Mouse (Mus musculus): ENCODE results near the gene Ranbp1. TPM values are rescaled to one million over a fixed set of nuclear protein-coding genes. Genes with fewer than 3 reads are reported as not detected.
"Not testable (repeated sequence)": the region's sequence is repeated elsewhere in the genome, so short reads cannot be mapped to it uniquely, and the experiment has no call there.

Gene Ranbp1
- 10 to 100 TPM; 30.5 to 40.3 (median 34.7) TPM for total RNA-seq (2022)

DNA sequence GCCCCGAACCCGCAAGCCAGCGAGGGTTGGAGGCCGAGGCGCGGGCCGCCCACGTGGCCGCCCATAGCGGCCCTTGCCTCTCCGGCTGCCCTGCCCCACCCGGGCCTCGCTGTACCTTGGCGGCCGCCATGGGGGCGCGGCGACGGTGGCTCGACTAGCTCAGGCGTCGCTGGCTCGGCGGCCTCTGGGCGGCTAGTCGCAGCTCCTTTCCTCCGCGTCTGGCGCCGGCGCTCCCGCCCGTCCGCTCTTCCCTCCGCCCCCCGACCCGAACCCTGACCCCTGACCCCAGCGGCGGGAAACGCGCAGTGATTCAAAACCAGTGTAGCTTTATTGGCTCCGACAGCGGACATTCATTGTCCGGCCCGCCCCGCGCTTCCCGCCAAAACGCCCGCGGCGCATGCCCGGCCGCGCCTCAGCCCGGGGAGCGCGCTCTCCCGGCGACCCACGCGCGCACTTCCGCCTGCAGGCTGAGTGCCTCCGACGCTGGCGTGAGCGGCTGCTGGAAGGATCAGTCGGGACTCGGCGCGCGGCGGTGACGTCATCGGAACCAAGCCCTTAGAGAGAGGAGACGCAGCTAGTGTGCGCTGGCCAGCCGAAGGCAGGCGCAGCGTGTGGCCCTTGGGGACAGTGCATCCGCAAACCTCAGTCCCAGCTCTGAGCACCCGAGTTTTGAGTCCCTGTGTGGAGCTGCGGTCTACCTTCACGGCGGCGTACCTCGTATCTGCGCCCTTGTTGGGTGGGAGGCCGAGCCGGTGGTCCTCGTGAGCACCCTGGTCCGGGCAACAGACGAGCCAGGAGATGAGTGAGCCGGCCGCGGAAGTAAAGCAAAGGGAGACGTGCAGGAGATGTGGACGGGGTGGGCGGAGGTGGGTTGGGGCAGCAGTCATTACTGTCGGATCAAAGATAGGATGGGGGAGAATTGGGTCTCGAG is at the start of gene Ranbp1, which contains the start of gene Trmt2a:
Ranbp1 (minus strand) TSS at position 300 of the 931 bp plus-strand sequence.
Trmt2a (plus strand) TSS at position 247 of the 931 bp plus-strand sequence.
- peak; percentile 96 for DNase-seq (ENCODE audit: low spot score)

GRCm38 (mm10) chr16:18289614-18290013 is 41.1 kb upstream of the Ranbp1 start:
- not testable (repeated sequence) for DNase-seq (ENCODE audit: low spot score)

GRCm38 (mm10) chr16:18289067-18289588 is 40.6 kb upstream of the Ranbp1 start, which contains the start of gene Dgcr8:
TSS of gene Dgcr8 (minus strand) at chr16:18289246.
- DNase-seq (ENCODE audit: low spot score): peak; percentile 97

GRCm38 (mm10) chr16:18288581-18289061 is 40.1 kb upstream of the Ranbp1 start:
- DNase-seq (ENCODE audit: low spot score): no peak

DNA sequence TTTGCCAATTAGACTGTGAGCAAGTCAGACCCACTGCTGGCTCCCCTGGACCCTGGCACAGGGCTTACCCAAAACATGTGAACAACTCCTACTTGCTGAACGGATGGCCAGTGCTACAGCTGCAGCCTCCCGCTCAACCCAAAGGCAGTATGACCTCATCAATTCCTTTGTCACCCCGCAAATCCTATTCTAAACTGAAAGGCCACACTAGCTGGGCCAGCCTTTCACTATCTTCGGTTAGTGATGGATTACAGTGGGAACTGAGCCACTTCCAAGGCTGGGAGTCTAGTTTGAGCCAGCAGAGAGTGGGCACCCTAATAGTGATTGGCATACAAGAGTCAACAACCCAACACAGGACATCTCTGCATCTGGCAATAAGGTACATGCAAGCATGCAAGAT is 39.6 kb upstream of the Ranbp1 start:
- DNase-seq (ENCODE audit: low spot score): peak; percentile 4

- DNase-seq (ENCODE audit: low spot score): no peak
These were observed 26.6 kb upstream of the Ranbp1 start for GRCm38 (mm10) chr16:18275166-18275565.

GRCm38 (mm10) chr16:18268182-18268581 is 19.6 kb upstream of the Ranbp1 start:
- no peak for DNase-seq (ENCODE audit: low spot score)

GRCm38 (mm10) chr16:18265024-18265423 is 16.5 kb upstream of the Ranbp1 start:
- DNase-seq (ENCODE audit: low spot score): no peak

DNA sequence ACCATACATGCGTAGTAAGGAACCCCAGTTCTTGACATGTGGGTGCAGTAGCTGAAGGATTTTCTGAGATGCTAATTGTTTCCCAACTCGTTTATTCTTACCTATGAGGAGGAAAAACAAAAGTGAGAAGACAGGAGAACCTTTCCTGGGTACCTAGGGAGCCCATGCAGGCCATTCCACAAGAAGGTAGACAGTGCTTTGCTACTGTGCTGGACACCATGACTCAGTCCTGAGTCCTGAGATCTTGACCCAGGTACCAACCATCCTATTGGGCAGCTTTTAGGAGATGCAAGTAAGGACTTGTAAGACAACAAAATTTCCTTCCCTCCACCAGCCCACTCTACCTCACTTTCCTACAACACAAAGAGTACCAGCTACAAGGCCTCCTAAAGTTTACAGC is 9.7 kb upstream of the Ranbp1 start, which contains the start of gene Gm49776:
Gm49776 (minus strand) TSS at position 101 of the 400 bp plus-strand sequence.
- DNase-seq (ENCODE audit: low spot score): no peak

DNA sequence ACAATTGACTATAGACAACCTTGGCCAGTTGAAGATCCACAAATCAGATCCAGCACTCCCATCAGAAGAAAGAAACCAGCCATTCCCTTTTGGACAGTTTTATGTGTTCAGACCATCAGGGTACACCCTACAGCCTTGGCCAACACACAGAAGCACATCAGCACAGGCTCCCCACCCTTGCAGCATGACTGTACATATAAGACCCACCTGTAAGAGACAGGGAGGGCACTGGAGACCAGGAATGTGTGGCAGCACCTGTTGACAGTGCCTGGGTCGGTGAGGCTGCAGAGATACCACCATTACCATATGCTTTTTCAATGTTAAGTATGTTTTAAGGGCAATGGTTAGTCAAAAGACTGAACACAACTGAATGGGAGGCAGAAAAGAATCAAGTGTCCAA is 5.3 kb upstream of the Ranbp1 start:
- no peak for DNase-seq (ENCODE audit: low spot score)

GRCm38 (mm10) chr16:18252736-18253135 is 4.2 kb upstream of the Ranbp1 start:
- no peak for DNase-seq (ENCODE audit: low spot score)

DNA sequence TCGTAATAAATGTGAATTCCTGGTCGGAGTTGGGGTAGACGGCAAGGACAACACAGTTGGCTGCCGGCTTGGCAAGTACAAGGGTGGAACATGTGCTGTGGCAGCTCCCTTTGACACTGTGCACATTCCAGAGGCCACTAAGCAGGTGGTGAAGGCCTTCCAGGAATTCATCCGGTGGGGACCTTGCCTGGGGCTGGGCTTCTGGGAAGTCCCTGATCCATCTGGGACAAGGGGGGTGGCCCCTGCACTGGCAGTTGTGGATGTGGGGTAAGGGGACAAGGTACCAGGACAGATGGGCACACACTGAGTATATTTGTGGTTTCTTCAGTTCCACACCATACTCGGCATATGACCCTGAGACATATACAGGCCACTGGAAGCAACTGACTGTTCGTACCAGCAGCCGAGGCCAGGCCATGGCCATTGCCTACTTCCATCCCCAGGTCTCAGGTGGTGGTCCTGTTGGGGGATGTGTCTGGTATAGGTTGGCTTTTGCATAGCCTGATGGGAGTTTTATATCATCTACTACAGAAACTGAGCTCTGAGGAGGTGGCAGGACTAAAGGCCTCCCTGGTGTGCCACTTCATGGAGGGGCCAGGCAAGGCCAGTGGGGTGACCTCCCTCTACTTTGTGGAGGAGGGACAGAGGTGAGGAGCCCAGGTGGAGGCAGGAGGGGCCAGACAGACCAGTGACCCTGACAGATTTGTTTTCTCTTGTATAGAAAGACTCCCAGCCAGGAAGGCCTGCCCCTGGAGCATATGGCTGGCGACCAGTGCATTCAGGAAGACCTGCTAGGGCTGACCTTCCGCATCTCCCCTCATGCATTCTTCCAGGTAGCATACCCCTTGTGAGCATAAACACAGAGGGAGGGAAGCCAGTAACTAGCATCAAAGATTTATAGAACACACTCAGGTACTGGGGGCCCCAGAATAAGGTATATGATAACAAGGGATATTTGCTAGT is 2.6 kb upstream of the Ranbp1 start:
- DNase-seq (ENCODE audit: low spot score): no peak

DNA sequence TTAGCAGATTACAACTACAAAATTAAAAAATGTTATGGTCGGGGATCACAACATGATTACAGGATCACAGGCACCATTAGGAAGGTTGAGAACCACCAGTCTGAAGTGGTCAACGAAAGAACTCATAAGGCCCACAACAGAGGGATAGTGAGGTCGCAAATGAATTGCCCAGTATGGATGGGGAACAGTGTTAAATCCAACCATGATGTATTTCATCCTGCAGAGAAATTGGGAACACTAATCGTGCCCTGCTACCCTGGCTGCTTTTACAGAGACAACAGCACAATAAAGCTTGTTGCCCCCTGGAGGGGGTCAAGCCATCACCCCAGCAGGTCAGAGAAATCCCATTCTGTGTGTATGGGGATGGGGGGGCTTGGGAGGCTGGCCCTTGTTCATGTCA is 1.7 kb upstream of the Ranbp1 start:
- DNase-seq (ENCODE audit: low spot score): no peak

- DNase-seq (ENCODE audit: low spot score): peak; percentile 47
These were observed 934 bp upstream of the Ranbp1 start for GRCm38 (mm10) chr16:18249364-18249967.

GRCm38 (mm10) chr16:18247521-18248399 is 772 bp downstream of the Ranbp1 start:
- DNase-seq (ENCODE audit: low spot score): no peak

- DNase-seq (ENCODE audit: low spot score): no peak
These were observed 7.0 kb downstream of the Ranbp1 start for GRCm38 (mm10) chr16:18241581-18241980.

- no peak for DNase-seq (ENCODE audit: low spot score)
These were observed 11.6 kb downstream of the Ranbp1 start for GRCm38 (mm10) chr16:18236676-18237501.

DNA sequence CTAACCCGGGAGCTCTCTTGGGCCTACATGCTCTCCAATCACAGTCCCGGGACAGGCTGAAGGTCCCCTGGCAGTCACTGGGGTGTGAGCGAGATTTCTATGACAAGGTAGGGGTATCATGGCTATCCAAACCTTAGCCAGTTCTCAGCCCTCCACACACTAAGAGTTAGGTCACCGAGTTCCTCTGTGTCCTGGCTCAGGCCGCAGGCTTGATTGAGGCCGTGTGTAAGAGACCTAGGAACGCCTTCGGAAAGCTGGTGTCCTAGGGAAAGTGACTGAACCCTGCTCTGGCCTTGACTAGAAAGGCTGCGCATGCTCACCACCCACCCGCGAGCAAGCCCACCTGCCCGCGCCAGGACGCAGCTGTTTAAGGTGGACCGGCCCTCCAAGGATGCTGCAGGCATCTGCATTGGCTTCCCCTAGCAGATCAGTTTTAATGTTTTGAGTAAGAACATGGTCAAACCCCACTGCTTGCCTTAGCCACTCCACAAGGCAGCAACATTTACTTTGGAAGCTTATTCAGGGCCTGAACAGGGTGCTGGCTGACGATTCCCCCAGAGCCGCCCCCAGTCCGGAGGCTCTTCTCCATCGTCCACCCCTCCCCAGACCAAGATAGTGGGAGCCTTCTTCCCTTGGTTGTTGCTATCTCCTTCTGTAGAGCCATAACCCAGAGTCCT is 13.0 kb downstream of the Ranbp1 start:
- DNase-seq (ENCODE audit: low spot score): peak; percentile 73
